Mouse (Mus musculus) urinary bladder, postnatal 14 days (tissue): ENCODE data around the gene Mepce.

Source experiments
- DNase-seq: peaks from one replicate; pipeline ENCODE4 v3.0.0; 2021; ENCODE audit warnings: low spot score

Gene Mepce

GRCm38 (mm10) chr5:137788171-137788570 is 716 bp upstream of the Mepce start:
- peak; percentile 13 for DNase-seq

DNA sequence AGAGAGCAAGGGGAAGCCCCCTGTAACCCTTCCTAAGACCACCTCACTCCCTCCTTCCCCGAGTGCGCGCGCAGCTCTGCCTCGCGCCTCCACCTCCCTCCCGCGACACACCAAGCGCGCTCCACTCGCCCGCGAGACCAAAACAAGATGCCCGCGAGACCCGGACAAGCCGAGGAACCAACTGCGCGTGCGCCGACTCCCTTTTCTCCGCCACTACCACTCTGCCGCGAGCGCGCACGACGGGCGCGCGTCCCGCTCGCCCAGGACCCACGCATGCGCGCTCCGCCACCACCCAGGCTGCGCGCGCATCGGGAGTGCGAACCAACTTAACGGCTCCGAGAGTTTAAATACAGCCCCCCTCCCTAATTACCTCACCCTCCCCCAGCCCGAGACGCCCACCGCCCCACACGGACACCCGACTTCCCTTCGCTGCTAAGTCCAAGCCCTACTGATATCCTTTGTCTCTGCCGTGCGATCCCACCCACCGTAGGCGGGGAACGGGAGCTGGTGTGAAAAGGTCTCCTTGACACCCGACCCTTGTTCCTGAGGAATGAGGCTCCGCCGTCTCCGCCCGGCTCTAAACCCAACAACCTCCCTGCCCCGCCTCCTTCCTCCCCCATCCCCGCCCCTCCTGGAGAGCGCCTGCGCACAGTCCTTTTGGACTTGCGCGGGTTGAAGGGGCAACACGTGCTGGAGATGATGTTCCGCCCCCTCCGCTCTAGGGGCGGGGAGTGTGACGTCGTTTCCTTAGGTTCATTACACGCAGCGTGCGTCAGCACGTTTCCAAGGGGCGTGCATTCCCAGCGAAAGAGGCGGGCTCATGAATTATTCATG is 1.1 kb downstream of the Mepce start:
- DNase-seq, result peak; percentile 99

GRCm38 (mm10) chr5:137785164-137786031 is 2.1 kb downstream of the Mepce start:
- DNase-seq, result peak; percentile 11

GRCm38 (mm10) chr5:137784546-137784945 is 2.9 kb downstream of the Mepce start:
- DNase-seq, result no peak

DNA sequence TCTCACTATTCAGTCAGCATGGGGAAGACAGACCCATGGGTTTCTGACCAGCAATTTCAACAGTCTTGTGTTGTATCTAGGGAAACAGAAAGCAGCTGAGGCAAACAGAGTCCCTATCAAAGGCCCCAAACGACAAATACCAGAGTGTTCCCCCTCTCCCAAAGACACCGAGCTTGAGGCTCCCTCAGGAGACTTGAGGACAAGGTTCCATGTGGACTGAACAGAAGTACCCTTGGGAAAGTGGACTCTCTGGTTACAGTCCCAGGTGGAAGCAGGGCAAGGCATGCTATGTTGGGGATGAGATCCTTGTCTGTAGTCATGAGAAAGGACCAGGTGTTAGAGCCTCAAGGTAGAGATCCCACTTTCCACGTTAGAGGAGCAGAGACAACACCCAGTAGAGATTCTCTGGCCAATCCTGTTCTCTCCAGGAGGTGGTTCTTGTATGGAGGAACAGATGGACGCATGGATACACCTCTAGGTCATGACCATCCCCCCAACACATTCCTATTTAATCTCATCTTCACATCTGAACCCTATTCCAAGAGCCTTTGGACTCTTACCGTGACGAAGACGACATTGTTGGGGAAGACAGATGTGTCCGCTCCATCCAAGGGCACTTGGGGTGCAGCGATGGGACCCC is 3.4 kb downstream of the Mepce start:
- DNase-seq, result no peak

GRCm38 (mm10) chr5:137782776-137783522 is 4.5 kb downstream of the Mepce start:
- no peak for DNase-seq

DNA sequence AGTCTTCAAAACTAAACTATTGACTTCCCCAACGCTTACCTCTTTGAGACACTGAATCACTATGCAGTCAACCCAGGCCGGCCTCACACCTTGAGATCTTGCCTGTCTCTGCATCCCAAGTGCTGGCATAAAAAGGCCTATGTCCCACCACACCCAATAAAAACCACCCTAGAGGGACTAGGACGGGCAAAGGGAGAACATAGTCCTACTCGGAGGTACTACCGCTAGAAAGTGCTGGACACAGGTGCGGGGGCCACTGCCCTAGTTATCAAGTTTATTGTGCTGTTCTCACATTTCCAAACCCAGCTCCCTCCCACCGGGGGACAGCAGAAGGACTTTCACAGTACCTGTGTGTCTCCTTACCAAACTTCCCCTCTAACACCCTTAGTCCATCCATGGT is 5.8 kb downstream of the Mepce start:
- no peak for DNase-seq

- peak; percentile 41 for DNase-seq
Observed at GRCm38 (mm10) chr5:137779053-137779933, 8.2 kb downstream of the Mepce start.

- peak; percentile 96 for DNase-seq
Observed at GRCm38 (mm10) chr5:137778635-137779034, 8.8 kb downstream of the Mepce start, which contains the start of gene Ppp1r35. Gene Ppp1r35 (plus strand): TSS chr5:137778849.

GRCm38 (mm10) chr5:137777267-137777845 is 10.1 kb downstream of the Mepce start:
- no peak for DNase-seq

DNA sequence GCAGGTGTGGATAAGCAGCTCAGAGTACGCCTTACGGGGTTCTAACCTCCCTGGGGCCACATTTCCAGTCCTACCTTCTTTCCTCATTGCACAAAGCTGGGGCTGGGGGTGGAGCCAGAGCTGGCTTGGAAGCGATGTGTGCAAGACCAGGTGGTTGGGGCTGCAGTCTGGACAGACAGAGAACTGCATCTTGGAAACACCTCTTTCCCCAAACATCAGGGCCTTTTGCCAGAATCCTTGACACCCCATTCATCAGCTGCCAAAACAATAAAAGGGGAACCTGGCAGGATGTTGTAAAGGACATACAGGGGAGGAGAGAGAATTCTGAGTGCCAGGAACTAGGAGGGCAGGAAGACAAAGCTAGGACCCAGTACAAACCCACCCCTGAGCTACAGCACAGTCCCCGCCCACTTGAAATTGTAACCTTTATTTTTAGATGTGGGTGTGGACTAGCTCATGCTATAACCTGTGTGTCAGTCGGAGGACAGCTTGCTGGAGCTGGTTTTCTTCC is 11.0 kb downstream of the Mepce start:
- DNase-seq, result peak; percentile 68

DNA sequence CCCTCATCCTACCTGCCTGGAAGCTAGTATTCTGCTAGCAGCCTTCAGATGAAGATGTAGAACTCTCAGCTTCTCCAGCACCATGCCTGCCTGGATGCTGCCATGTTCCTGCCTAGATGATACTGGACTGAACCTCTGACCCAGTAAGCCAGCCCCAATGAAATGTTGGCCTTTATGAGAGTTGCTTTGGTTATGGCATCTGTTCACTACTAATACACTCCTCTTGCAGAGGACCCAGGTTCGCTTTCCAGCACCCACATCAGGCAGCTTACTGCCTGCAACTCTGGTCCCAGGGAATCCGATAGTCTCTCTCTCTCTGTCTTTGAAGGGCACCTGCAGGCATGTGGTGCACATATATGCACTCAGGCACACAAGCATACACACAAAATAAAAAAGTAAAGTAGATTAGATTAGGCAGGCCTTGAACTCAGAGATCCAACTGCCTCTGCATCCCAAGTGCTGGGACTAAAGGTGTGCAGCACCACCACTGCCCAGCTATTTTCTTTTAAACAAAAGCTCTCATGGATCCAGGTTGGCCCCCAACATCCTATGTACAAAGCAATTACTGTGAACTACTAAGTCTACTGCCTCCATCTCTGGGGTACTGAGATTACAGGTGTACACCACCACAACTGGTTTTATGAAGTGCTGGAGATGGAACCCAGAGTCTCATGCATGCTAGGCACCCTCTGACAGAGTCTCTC is 11.7 kb downstream of the Mepce start:
- no peak for DNase-seq

DNA sequence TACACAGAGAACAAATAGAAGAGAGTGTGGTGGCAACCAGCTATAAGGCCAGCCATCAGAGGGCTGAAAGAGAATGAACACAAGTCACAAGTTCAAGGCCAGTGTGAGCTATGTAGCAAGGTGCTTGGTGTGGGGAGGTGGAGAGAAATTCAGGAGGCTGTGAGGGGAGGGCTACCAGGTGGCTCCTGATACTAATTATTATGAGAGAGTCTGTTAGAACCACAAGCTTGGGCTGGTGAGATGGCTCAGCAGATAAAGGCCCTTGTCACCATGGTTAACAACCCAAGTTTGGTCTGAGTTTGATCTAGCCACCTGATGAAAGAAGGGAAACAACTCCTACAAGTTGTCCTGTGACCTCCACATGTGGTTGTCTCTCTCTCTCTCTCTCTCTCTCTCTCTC is 14.7 kb downstream of the Mepce start:
- DNase-seq, result no peak

GRCm38 (mm10) chr5:137770709-137771108 is 16.7 kb downstream of the Mepce start:
- DNase-seq, result no peak

- no peak for DNase-seq
Observed at GRCm38 (mm10) chr5:137768475-137768874, 19.0 kb downstream of the Mepce start.

GRCm38 (mm10) chr5:137766270-137766669 is 21.2 kb downstream of the Mepce start:
- DNase-seq, result no peak

DNA sequence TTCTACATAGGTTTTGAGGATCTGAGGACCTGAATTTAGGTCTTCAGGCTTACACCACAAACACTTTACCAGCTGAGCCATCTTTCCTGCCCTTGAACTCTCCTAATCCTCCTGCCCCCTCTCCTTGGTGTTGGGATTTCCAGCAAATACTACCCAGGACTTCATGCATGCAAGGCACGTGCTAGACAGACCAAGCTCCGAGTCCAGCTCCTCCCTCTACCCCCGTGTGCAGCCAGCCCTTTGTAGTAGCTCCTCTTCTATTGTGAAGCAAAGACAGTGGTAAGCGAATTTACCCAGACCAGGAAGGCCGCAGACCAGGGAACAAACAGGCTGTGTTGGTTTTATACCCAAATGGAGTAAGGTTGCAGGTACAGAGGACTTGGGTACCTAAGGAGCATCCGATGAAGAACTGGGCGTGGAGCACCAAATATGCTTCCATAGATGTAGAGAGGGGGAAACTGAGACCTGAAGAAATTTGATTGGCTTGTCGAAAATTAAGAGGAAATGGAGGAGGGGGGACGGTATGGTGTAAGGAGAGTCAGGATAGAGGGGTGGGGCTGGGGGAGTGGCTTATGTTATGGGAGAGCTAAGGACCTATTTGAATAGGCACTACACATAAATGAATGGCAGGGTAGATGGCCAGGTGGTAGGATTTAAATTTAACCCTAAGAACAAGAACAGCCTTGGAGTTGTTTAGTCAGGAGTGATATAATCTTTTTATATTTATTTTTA is 22.7 kb downstream of the Mepce start:
- no peak for DNase-seq

GRCm38 (mm10) chr5:137759971-137760412 is 27.5 kb downstream of the Mepce start:
- peak; percentile 85 for DNase-seq
